Comparison of ENCODE assay signal across 9 mouse cellular contexts in the genomic region with DNA sequence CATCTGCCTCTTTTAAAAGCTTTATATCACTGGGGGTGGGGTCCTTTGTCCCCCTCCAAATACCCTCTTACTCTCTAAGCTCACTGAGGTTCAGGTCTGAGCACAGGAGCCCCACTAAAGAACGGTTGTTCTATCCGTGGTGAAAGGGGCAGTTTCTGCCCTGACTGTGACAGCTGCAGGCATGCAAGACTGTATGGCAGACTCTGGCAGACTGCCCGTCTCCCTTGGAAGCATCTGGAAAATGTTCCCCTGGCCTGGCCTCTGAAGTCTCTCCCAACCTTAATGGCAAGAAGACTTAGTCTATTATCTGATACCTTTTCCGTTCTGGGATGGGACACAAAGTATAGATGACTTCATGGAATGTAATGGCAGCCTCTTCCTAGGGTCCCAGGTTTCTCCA. TPM values are rescaled to one million over a fixed set of nuclear protein-coding genes. Genes with fewer than 3 reads are reported as not detected.
DNase-seq lines count a peak whose midpoint lies in the region; ATAC-seq lines count a peak whose summit lies in the region.
"Had no signal": no experiment of that assay in that cellular context is flagged by ENCODE, and none has a peak within 500 bp of the region (broad histone marks: within the 10 kb centered on the region; RNA-seq: fewer than 3 reads in every experiment).

No protein-coding gene starts in this region.

- H3K27me3 ChIP-seq in hindbrain, embryonic 10.5 days (ENCODE audit: insufficient read depth, poor library complexity, severe bottlenecking): peaks cover 46% of the 10 kb centered on the region
- no peaks in the 10 kb centered on the region; the same call in 1 of the 2 replicates for H3K27me3 ChIP-seq in hindbrain, embryonic 11.5 days (ENCODE audit: control insufficient read depth, insufficient read depth, low read length)
- no peaks in the 10 kb centered on the region for H3K27me3 ChIP-seq in hindbrain, embryonic 15.5 days

- no peak for ATAC-seq in hindbrain, embryonic 11.5 days (ENCODE audit: low FRiP score)
- no peak for ATAC-seq in hindbrain, embryonic 15.5 days (ENCODE audit: low FRiP score, low read depth)

- WGBS in hindbrain, embryonic 10.5 days: 49% methylated on average over 4 of the region's 4 CpGs
- WGBS in hindbrain, embryonic 11.5 days: 32% methylated on average over 4 of the region's 4 CpGs
- WGBS in hindbrain, embryonic 15.5 days: 15% methylated on average over 4 of the region's 4 CpGs

- no peak overlapping the region for H3K4me2 ChIP-seq in hindbrain, embryonic 11.5 days (replicated peaks; ENCODE audit: low read depth, low read length)
- H3K4me2 ChIP-seq in hindbrain, embryonic 15.5 days: no peak overlapping the region

- H3K27ac ChIP-seq in hindbrain, embryonic 10.5 days: peak overlapping the region; percentile 50; the same call in 1 of the 2 replicates
- H3K27ac ChIP-seq in hindbrain, embryonic 11.5 days (ENCODE audit: low read depth, low read length): no peak overlapping the region; the same call in 1 of the 2 replicates
- peak overlapping the region; percentile 95 for H3K27ac ChIP-seq in hindbrain, embryonic 15.5 days (replicated peaks)

- no peak overlapping the region for H3K4me3 ChIP-seq in hindbrain, embryonic 10.5 days
- no peak overlapping the region for H3K4me3 ChIP-seq in hindbrain, embryonic 11.5 days (ENCODE audit: low read depth, low read length)
- no peak overlapping the region for H3K4me3 ChIP-seq in hindbrain, embryonic 15.5 days

- peaks cover 53% of the 10 kb centered on the region for H3K4me1 ChIP-seq in hindbrain, embryonic 10.5 days (replicated peaks)
- peaks cover 6% of the 10 kb centered on the region for H3K4me1 ChIP-seq in hindbrain, embryonic 11.5 days (replicated peaks; ENCODE audit: control insufficient read depth, insufficient read depth, low read length)
- peaks cover 40% of the 10 kb centered on the region for H3K4me1 ChIP-seq in hindbrain, embryonic 15.5 days (replicated peaks)

- no peaks in the 10 kb centered on the region for H3K9me3 ChIP-seq in hindbrain, embryonic 10.5 days
- H3K9me3 ChIP-seq in hindbrain, embryonic 11.5 days (ENCODE audit: control insufficient read depth, low read length): no peaks in the 10 kb centered on the region
- no peaks in the 10 kb centered on the region for H3K9me3 ChIP-seq in hindbrain, embryonic 15.5 days

- DNase-seq in adrenal gland, postnatal 10 days: peak; percentile 33
- no peak for DNase-seq in adrenal gland, postnatal 25 days
- no peak for DNase-seq in hindbrain, embryonic 10.5 days (ENCODE audit: low spot score)
- no peak for DNase-seq in hindbrain, embryonic 11.5 days (ENCODE audit: low spot score)
- peak; percentile 27 for DNase-seq in brain, adult 2 months (ENCODE audit: low read depth, low spot score)
- DNase-seq in frontal cortex, adult 2 months (ENCODE audit: extremely low spot score in 1 of 2, low spot score in 1 of 2): no peak
- no peak for DNase-seq in testis, postnatal 14 days (ENCODE audit: low spot score)
- DNase-seq: liver had no signal

- no peaks in the 10 kb centered on the region for H3K36me3 ChIP-seq in hindbrain, embryonic 10.5 days
- H3K36me3 ChIP-seq in hindbrain, embryonic 11.5 days (ENCODE audit: control insufficient read depth, insufficient read depth, low read length): no peaks in the 10 kb centered on the region
- no peaks in the 10 kb centered on the region for H3K36me3 ChIP-seq in hindbrain, embryonic 15.5 days

- no peak overlapping the region for H3K9ac ChIP-seq in hindbrain, embryonic 11.5 days (ENCODE audit: low read depth, low read length)
- no peak overlapping the region for H3K9ac ChIP-seq in hindbrain, embryonic 15.5 days

RNA-seq across cellular contexts. Expression of gene Amotl2, which starts 28.5 kb away (rescaled TPM):
- 100 to 1,000 TPM; 101 to 154 TPM for total RNA-seq in adrenal gland, postnatal 10 days (2021)
- total RNA-seq in adrenal gland, postnatal 25 days (2021): 231 and 242 TPM in 2 replicates
- polyA plus RNA-seq in hindbrain, embryonic 10.5 days (2016; fragmentation: Nextera tagmentation; extraction: Ambion mirVana): 67.6 and 70.1 TPM in 2 replicates
- polyA plus RNA-seq in hindbrain, embryonic 11.5 days (2014; fragmentation: Nextera tagmentation; extraction: Ambion mirVana): 39.7 and 47.8 TPM in 2 replicates
- 66.0 and 71.3 TPM in 2 replicates for polyA plus RNA-seq in hindbrain, embryonic 15.5 days (2015; fragmentation: Nextera tagmentation; extraction: Ambion mirVana)
- polyA plus RNA-seq in frontal cortex, adult 2 months (2012; rRNA removed): 13.9 and 14.1 TPM in 2 replicates

Comparison
In these comparisons a context has a peak if more than half of its experiments do, and no peak if none do; other contexts are left out.
1. DNase-seq: peak in adrenal gland, postnatal 10 days (single experiment) and brain, adult 2 months (single experiment); none in adrenal gland, postnatal 25 days (single experiment), hindbrain, embryonic 10.5 days (single experiment), hindbrain, embryonic 11.5 days (single experiment), frontal cortex, adult 2 months (0 of 2) and testis, postnatal 14 days (single experiment).